Mouse (Mus musculus): ENCODE measurements at regions not wholly inside any gene's neighbourhood (a gene's known extent, or its start where the extent isn't known, plus 50 kb on each side); places are given as distances from the start of the nearest gene placed in this dataset.

DNA sequence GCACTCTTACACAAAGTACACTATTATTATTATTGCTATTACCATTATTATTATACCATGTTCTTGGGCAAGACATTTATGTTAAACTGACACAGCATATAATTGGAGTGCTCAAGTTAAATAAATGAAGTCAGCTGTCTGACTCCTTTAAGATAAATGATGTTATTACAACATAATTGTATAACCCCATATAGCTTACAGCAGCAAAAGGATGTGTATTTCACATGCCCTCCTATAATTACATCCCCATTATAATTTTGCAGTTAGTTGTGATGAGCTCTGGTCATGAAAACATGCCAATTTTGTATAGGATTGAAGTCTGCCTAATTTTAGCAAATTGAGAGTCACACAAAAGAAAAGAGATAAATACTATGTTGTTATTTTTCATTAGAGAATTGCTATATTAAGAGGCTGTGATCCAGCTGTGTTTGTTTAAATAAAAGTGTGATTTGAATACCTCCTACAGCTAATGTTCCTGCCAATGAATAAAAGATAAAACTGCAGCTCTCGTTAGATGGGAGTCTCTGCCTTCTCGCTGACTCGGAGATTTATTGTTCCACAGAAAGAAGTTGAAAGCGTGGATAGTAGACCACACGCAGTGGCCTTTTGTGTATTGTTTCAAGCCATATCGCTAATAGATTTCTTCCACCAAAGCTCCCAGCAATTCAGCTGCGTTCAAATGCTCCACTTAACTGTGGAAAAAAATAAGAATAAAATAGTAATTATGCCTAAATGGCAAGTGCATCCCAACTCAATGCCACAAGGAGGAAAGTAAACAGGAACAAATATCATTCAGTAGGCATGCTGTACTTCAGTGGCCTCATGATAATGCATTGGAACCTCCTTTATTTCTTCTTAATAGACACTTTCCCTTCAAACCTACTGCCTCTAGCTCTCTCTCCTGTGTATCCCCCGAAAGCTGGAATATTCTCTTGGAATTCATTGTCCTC, 194.9 kb upstream of the Gm10192 start:
- peak; percentile 65 for DNase-seq

GRCm38 (mm10) chr4:97360473-97360872, 177.5 kb upstream of the Gm10192 start:
- DNase-seq = no peak

- DNase-seq = peak; percentile 43
Observed at GRCm38 (mm10) chr4:97357958-97358357, 175.0 kb upstream of the Gm10192 start.

GRCm38 (mm10) chr4:97346799-97347198, 163.8 kb upstream of the Gm10192 start:
- DNase-seq = peak; percentile 63

GRCm38 (mm10) chr4:97344335-97344734, 161.4 kb upstream of the Gm10192 start:
- DNase-seq = no peak

DNA sequence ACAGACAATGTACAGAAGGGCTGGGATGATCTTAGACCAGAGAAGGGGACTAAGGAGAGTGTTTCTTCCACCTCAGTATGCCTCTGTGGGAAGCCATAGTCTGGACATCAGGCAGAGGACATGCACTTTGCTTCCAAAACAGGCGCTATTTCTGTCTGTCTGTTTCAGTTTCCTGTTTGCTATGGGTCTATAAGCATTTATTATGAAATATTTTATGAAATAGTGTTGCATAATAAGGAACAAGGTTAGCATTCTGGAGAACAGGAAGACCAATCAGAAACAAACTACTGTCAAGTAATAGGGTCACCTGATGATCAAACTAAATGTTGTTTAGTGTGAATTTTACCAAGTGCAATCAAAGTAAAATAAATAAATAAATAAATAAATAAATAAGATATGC, 160.4 kb upstream of the Gm10192 start:
- no peak for DNase-seq

Measured in retina, postnatal 1 day (tissue).